Mouse (Mus musculus) hindbrain, embryonic 10.5 days (tissue): ENCODE results near the gene Sox5. TPM values are rescaled to one million over a fixed set of nuclear protein-coding genes. Genes with fewer than 3 reads are reported as not detected.

Source experiments
- DNase-seq: peaks from one replicate; pipeline ENCODE4 v3.0.0-alpha.2; 2017; ENCODE audit warnings: low spot score
- H3K27ac ChIP-seq: fragments of 300-500 bp; sonication (generic); 2 replicates; pipeline ENCODE4 v1.5.1; 2016; ENCODE audit warnings: mild to moderate bottlenecking, moderate library complexity
- H3K27me3 ChIP-seq: fragments of 300-500 bp; sonication (generic); 2 replicates; pipeline ENCODE4 v1.6.1; 2016; ENCODE audit warnings: mild to moderate bottlenecking; ENCODE audit not compliant: poor library complexity, insufficient read depth, severe bottlenecking
- H3K36me3 ChIP-seq: fragments of 300-500 bp; sonication (generic); 2 replicates; pipeline ENCODE4 v1.6.1; 2016; ENCODE audit warnings: mild to moderate bottlenecking, moderate library complexity
- H3K4me1 ChIP-seq: fragments of 300-500 bp; sonication (generic); replicated peaks from 2 replicates; pipeline ENCODE4 v1.6.1; 2016; ENCODE audit warnings: mild to moderate bottlenecking
- H3K4me3 ChIP-seq: fragments of 300-500 bp; sonication (generic); 2 replicates; pipeline ENCODE4 v1.5.1; 2016; ENCODE audit warnings: mild to moderate bottlenecking, moderate library complexity
- H3K9me3 ChIP-seq: fragments of 300-500 bp; sonication (generic); 2 replicates; pipeline ENCODE4 v1.6.1; 2016; ENCODE audit warnings: mild to moderate bottlenecking, moderate library complexity
- WGBS: fragments of 180-500 bp; shearing (Covaris S2); methylation state at CpG from one replicate; pipeline ENCODE4 v1.1.7; 2016; 5-methylcytosine and 5-hydroxymethylcytosine counted together
- polyA plus RNA-seq: library from polyadenylated mRNA; unstranded; fragments of >200 nt; fragmentation: Nextera tagmentation; extraction: Ambion mirVana; gene quantifications from 2 replicates; pipeline ENCODE4 v1.2.1, GENCODE M21; 2016

The Sox5 gene
- polyA plus RNA-seq, 1 experiment from 2014 or later = 30.6 TPM

GRCm38 (mm10) chr6:144783295-144783694, 1.5 kb upstream of the Sox5 start:
- DNase-seq = peak; percentile 7
- Histone ChIP-seq H3K4me1 (peaks cover 34% of the 10 kb centered on the region), H3K36me3 (no peaks in the 10 kb centered on the region), H3K4me3 (no peak overlapping the region), H3K27me3 (peaks cover 26% of the 10 kb centered on the region), H3K9me3 (no peaks in the 10 kb centered on the region), H3K27ac (peak overlapping the region; percentile 90; the same call in 1 of the 2 replicates)

GRCm38 (mm10) chr6:144782866-144783265, 1.1 kb upstream of the Sox5 start:
- 7% methylated on average over 12 of the region's 12 CpGs for WGBS
- Histone ChIP-seq H3K9me3 (no peaks in the 10 kb centered on the region), H3K27me3 (peaks cover 26% of the 10 kb centered on the region), H3K4me1 (peaks cover 34% of the 10 kb centered on the region), H3K36me3 (no peaks in the 10 kb centered on the region), H3K4me3 (peak overlapping the region; percentile 74), H3K27ac (peak overlapping the region; percentile 90)
- DNase-seq = no peak

GRCm38 (mm10) chr6:144782031-144782857, 467 bp upstream of the Sox5 start:
- Histone ChIP-seq H3K27me3 (peaks cover 26% of the 10 kb centered on the region), H3K9me3 (no peaks in the 10 kb centered on the region), H3K4me1 (peaks cover 34% of the 10 kb centered on the region), H3K4me3 (peak overlapping the region; percentile 74), H3K27ac (peak overlapping the region; percentile 90), H3K36me3 (no peaks in the 10 kb centered on the region)
- DNase-seq = peak; percentile 63
- WGBS = under 1% methylated on average over 53 of the region's 55 CpGs

GRCm38 (mm10) chr6:144780608-144781285, 1.0 kb downstream of the Sox5 start:
- no peak for DNase-seq
- peak overlapping the region; percentile 74 for H3K4me3 ChIP-seq
- no peaks in the 10 kb centered on the region for H3K36me3 ChIP-seq
- peaks cover 26% of the 10 kb centered on the region for H3K27me3 ChIP-seq
- H3K9me3 ChIP-seq = no peaks in the 10 kb centered on the region
- WGBS = 37% methylated on average over 9 of the region's 9 CpGs
- peaks cover 34% of the 10 kb centered on the region for H3K4me1 ChIP-seq
- H3K27ac ChIP-seq = peak overlapping the region; percentile 90

- Histone ChIP-seq H3K36me3 (no peaks in the 10 kb centered on the region), H3K4me3 (peak overlapping the region; percentile 74; the same call in 1 of the 2 replicates), H3K9me3 (no peaks in the 10 kb centered on the region), H3K4me1 (peaks cover 36% of the 10 kb centered on the region), H3K27me3 (peaks cover 24% of the 10 kb centered on the region), H3K27ac (no peak overlapping the region)
- DNase-seq = no peak
- 72% methylated on average over 12 of the region's 12 CpGs for WGBS
Observed at GRCm38 (mm10) chr6:144779945-144780607, 1.7 kb downstream of the Sox5 start.

GRCm38 (mm10) chr6:144777356-144778035, 4.3 kb downstream of the Sox5 start:
- Histone ChIP-seq H3K4me1 (peaks cover 33% of the 10 kb centered on the region), H3K36me3 (no peaks in the 10 kb centered on the region), H3K9me3 (no peaks in the 10 kb centered on the region), H3K27ac (no peak overlapping the region), H3K27me3 (peaks cover 2% of the 10 kb centered on the region; the same call in 1 of the 2 replicates), H3K4me3 (no peak overlapping the region)
- 94% methylated on average over 7 of the region's 7 CpGs for WGBS
- no peak for DNase-seq

GRCm38 (mm10) chr6:144773736-144774135, 8.0 kb downstream of the Sox5 start:
- Histone ChIP-seq H3K4me1 (peaks cover 38% of the 10 kb centered on the region), H3K36me3 (no peaks in the 10 kb centered on the region), H3K4me3 (no peak overlapping the region), H3K9me3 (no peaks in the 10 kb centered on the region), H3K27ac (no peak overlapping the region), H3K27me3 (peaks cover 2% of the 10 kb centered on the region; the same call in 1 of the 2 replicates)
- no peak for DNase-seq
- WGBS = 91% methylated on average over 6 of the region's 6 CpGs

GRCm38 (mm10) chr6:144772985-144773384, 8.8 kb downstream of the Sox5 start:
- WGBS = 78% methylated on average over 2 of the region's 2 CpGs
- peaks cover 38% of the 10 kb centered on the region for H3K4me1 ChIP-seq

GRCm38 (mm10) chr6:144772175-144772918, 9.4 kb downstream of the Sox5 start:
- H3K9me3 ChIP-seq = no peaks in the 10 kb centered on the region
- H3K4me3 ChIP-seq = no peak overlapping the region
- H3K27ac ChIP-seq = no peak overlapping the region; the same call in 1 of the 2 replicates
- no peak for DNase-seq
- peaks cover 38% of the 10 kb centered on the region for H3K4me1 ChIP-seq
- no peaks in the 10 kb centered on the region for H3K36me3 ChIP-seq
- 66% methylated on average over 15 of the region's 15 CpGs for WGBS
- peaks cover 6% of the 10 kb centered on the region; the same call in 1 of the 2 replicates for H3K27me3 ChIP-seq

More at GRCm38 (mm10) chr6:144772985-144773384, 8.8 kb downstream of the Sox5 start:
- DNase-seq = no peak
- H3K9me3 ChIP-seq = no peaks in the 10 kb centered on the region
- H3K27ac ChIP-seq = no peak overlapping the region
- H3K4me3 ChIP-seq = no peak overlapping the region
- H3K36me3 ChIP-seq = no peaks in the 10 kb centered on the region
- H3K27me3 ChIP-seq = peaks cover 6% of the 10 kb centered on the region; the same call in 1 of the 2 replicates

GRCm38 (mm10) chr6:144769060-144769459, 12.7 kb downstream of the Sox5 start:
- peaks cover 30% of the 10 kb centered on the region for H3K4me1 ChIP-seq
- WGBS = 63% methylated on average over 2 of the region's 2 CpGs
- no peak overlapping the region for H3K4me3 ChIP-seq

GRCm38 (mm10) chr6:144761902-144762301, 19.9 kb downstream of the Sox5 start:
- WGBS = 86% methylated on average over 12 of the region's 12 CpGs

More at GRCm38 (mm10) chr6:144769060-144769459, 12.7 kb downstream of the Sox5 start:
- DNase-seq = no peak
- no peaks in the 10 kb centered on the region for H3K36me3 ChIP-seq
- no peak overlapping the region for H3K27ac ChIP-seq
- peaks cover 6% of the 10 kb centered on the region; the same call in 1 of the 2 replicates for H3K27me3 ChIP-seq
- H3K9me3 ChIP-seq = no peaks in the 10 kb centered on the region

More at GRCm38 (mm10) chr6:144761902-144762301, 19.9 kb downstream of the Sox5 start:
- Histone ChIP-seq H3K27ac (no peak overlapping the region), H3K9me3 (no peaks in the 10 kb centered on the region), H3K27me3 (no peaks in the 10 kb centered on the region), H3K36me3 (no peaks in the 10 kb centered on the region), H3K4me3 (no peak overlapping the region), H3K4me1 (peaks cover 28% of the 10 kb centered on the region)
- DNase-seq = no peak
